Mouse (Mus musculus) kidney, postnatal 10 days (tissue): ENCODE results near the gene Lpin2.
A peak's percentile ranks its signal among the peaks of the same experiment; 100 is the strongest.

Experiments used
- DNase-seq: peaks from one replicate; pipeline ENCODE4 v3.0.0; 2021; ENCODE audit warnings: mixed read lengths

Lpin2 gene

GRCm38 (mm10) chr17:71177336-71177735, 5.0 kb upstream of the Lpin2 start:
- no peak for DNase-seq

GRCm38 (mm10) chr17:71177949-71178348, 4.4 kb upstream of the Lpin2 start:
- DNase-seq: no peak

GRCm38 (mm10) chr17:71178530-71179181, 3.7 kb upstream of the Lpin2 start:
- DNase-seq: no peak

- no peak for DNase-seq
Observed at GRCm38 (mm10) chr17:71179551-71180309, 2.6 kb upstream of the Lpin2 start.

GRCm38 (mm10) chr17:71180601-71181000, 1.8 kb upstream of the Lpin2 start:
- no peak for DNase-seq

- peak; percentile 96 for DNase-seq
Observed at GRCm38 (mm10) chr17:71182871-71183656, 704 bp downstream of the Lpin2 start.

- DNase-seq: peak; percentile 64
Observed at GRCm38 (mm10) chr17:71183657-71184261, 1.4 kb downstream of the Lpin2 start.

- DNase-seq: peak; percentile 55
Observed at GRCm38 (mm10) chr17:71184356-71185111, 2.2 kb downstream of the Lpin2 start.

GRCm38 (mm10) chr17:71185368-71185767, 3.0 kb downstream of the Lpin2 start:
- DNase-seq: no peak

GRCm38 (mm10) chr17:71190589-71190988, 8.2 kb downstream of the Lpin2 start:
- no peak for DNase-seq

- DNase-seq: no peak
Observed at GRCm38 (mm10) chr17:71191063-71191462, 8.7 kb downstream of the Lpin2 start.

GRCm38 (mm10) chr17:71191651-71192419, 9.5 kb downstream of the Lpin2 start:
- no peak for DNase-seq

GRCm38 (mm10) chr17:71193019-71193418, 10.7 kb downstream of the Lpin2 start:
- no peak for DNase-seq

- no peak for DNase-seq
Observed at GRCm38 (mm10) chr17:71193485-71193884, 11.1 kb downstream of the Lpin2 start.

GRCm38 (mm10) chr17:71194906-71195632, 12.7 kb downstream of the Lpin2 start:
- no peak for DNase-seq

- peak; percentile 60 for DNase-seq
Observed at GRCm38 (mm10) chr17:71195633-71196391, 13.5 kb downstream of the Lpin2 start.

GRCm38 (mm10) chr17:71196415-71196814, 14.1 kb downstream of the Lpin2 start:
- DNase-seq: no peak

GRCm38 (mm10) chr17:71199346-71199745, 17.0 kb downstream of the Lpin2 start:
- no peak for DNase-seq

GRCm38 (mm10) chr17:71202136-71202535, 19.8 kb downstream of the Lpin2 start:
- DNase-seq: peak; percentile 36
